Mouse (Mus musculus): ENCODE results near the gene Fam216b. TPM values are rescaled to one million over a fixed set of nuclear protein-coding genes. Genes with fewer than 3 reads are reported as not detected.

Fam216b gene
- polyA plus RNA-seq, 1 experiment from 2014 or later: not detected

GRCm38 (mm10) chr14:78041886-78042526, 46.8 kb downstream of the Fam216b start:
- 66% methylated on average over 11 of the region's 11 CpGs for WGBS (ENCODE audit: insufficient replicate concordance)
- Histone ChIP-seq H3K27ac (no peak overlapping the region), H3K27me3 (no peaks in the 10 kb centered on the region), H3K4me3 (replicated peaks) (no peak overlapping the region), H3K4me1 (replicated peaks) (no peaks in the 10 kb centered on the region), H3K9ac (no peak overlapping the region), H3K36me3 (no peaks in the 10 kb centered on the region), H3K4me2 (no peak overlapping the region), H3K9me3 (replicated peaks) (no peaks in the 10 kb centered on the region)
- DNase-seq (no peak), ATAC-seq (ENCODE audit: low read depth) (no peak)

GRCm38 (mm10) chr14:78040643-78041042, 48.2 kb downstream of the Fam216b start:
- Histone ChIP-seq H3K36me3 (no peaks in the 10 kb centered on the region), H3K9me3 (replicated peaks) (no peaks in the 10 kb centered on the region), H3K9ac (no peak overlapping the region), H3K4me2 (no peak overlapping the region), H3K4me1 (replicated peaks) (no peaks in the 10 kb centered on the region), H3K27me3 (no peaks in the 10 kb centered on the region), H3K4me3 (replicated peaks) (no peak overlapping the region), H3K27ac (no peak overlapping the region)
- DNase-seq (no peak), ATAC-seq (ENCODE audit: low read depth) (no peak)
- WGBS (ENCODE audit: insufficient replicate concordance): 62% methylated on average over 6 of the region's 6 CpGs

DNA sequence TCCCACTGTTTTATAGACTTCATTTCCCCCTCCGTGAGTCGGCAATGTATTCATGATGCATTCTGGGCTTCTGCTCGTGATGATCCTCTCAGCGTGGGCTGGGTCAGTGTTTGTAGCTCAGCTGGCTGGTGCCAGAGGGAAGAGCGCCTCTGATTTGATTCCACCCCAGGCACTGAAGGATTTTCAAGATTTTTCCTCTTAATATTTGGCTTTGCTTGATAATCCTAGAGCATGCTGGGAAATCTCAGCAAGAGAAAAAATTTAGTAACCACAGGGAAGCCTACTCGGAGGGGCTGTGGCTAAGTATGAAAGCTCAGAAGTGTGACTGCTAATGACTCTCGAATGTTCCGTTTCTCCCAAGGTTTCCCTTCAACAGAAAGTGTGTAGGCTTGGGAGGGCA, 49.9 kb downstream of the Fam216b start:
- no peak overlapping the region for H3K27ac ChIP-seq
- 65% methylated on average over 8 of the region's 8 CpGs for WGBS (ENCODE audit: insufficient replicate concordance)
- no peaks in the 10 kb centered on the region for H3K27me3 ChIP-seq
- H3K9me3 ChIP-seq (replicated peaks): no peaks in the 10 kb centered on the region
- no peak overlapping the region for H3K9ac ChIP-seq
- no peaks in the 10 kb centered on the region for H3K36me3 ChIP-seq
- ATAC-seq (ENCODE audit: low read depth) (no peak), DNase-seq (no peak)
- H3K4me2 ChIP-seq: no peak overlapping the region
- no peaks in the 10 kb centered on the region for H3K4me1 ChIP-seq (replicated peaks)
- H3K4me3 ChIP-seq (replicated peaks): no peak overlapping the region

Other genes with a start within 250 kb of the Fam216b start
- gene Dnajc15, start 213.9 kb downstream of the Fam216b start, polyA plus RNA-seq (2015; fragmentation: Nextera tagmentation; extraction: Ambion mirVana): 58.7 and 59.6 TPM in 2 replicates
- 1.4 and 1.5 TPM in 2 replicates for gene Epsti1, start 184.8 kb downstream of the Fam216b start, polyA plus RNA-seq (2015; fragmentation: Nextera tagmentation; extraction: Ambion mirVana)
- gene Tnfsf11, start 219.0 kb upstream of the Fam216b start, polyA plus RNA-seq (2015; fragmentation: Nextera tagmentation; extraction: Ambion mirVana): 0.08 and 0.19 TPM in 2 replicates

Measured in liver, embryonic 13.5 days (tissue).